34 mouse cellular contexts compared by ENCODE assay signal in the genomic region with DNA sequence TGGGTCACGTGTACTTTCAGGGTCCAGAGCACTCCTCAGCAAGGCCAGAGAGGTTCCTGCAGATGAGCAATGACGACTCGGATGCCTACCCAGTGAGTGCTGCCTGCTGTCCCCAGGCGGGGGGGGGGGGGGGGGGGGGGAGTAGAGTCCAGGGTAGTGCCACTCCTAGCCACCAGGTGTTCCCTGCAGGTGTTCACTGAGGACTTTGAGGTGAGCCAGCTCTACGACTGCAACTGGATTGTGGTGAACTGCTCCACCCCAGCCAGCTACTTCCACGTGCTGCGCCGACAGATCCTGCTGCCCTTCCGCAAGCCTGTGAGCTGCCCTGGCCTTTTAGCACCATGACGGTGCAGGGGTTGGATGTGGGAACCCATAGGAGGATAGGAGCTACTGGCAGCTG. TPM values are rescaled to one million over a fixed set of nuclear protein-coding genes. Genes with fewer than 3 reads are reported as not detected.
"Had no signal": no experiment of that assay in that cellular context is flagged by ENCODE, and none has a peak within 500 bp of the region (broad histone marks: within the 10 kb centered on the region; RNA-seq: fewer than 3 reads in every experiment).

No protein-coding gene starts in this region.

- H3K4me1 ChIP-seq: heart, embryonic 13.5 days; heart, embryonic 15.5 days; hindbrain, embryonic 13.5 days; hindbrain, embryonic 15.5 days; limb, embryonic 10.5 days; limb, embryonic 12.5 days; liver, embryonic 13.5 days had no signal

- ATAC-seq: hindbrain, postnatal 0 days had no signal

- H3K4me3 ChIP-seq: heart, adult 2 months; heart, embryonic 13.5 days; heart, embryonic 15.5 days; hindbrain, embryonic 13.5 days; hindbrain, embryonic 15.5 days; layer of hippocampus, adult 2 months; left cerebral cortex, adult 2 months; limb, embryonic 10.5 days; limb, embryonic 12.5 days; liver, embryonic 13.5 days had no signal

- H3K27me3 ChIP-seq: heart, embryonic 13.5 days; heart, embryonic 15.5 days; hindbrain, embryonic 13.5 days; hindbrain, embryonic 15.5 days; limb, embryonic 12.5 days; liver, embryonic 13.5 days had no signal

- H3K36me3 ChIP-seq: heart, embryonic 15.5 days; liver, embryonic 13.5 days had no signal

- H3K4me2 ChIP-seq: heart, embryonic 11.5 days; heart, embryonic 13.5 days; heart, embryonic 15.5 days; hindbrain, embryonic 13.5 days; hindbrain, embryonic 15.5 days; limb, embryonic 12.5 days; liver, embryonic 11.5 days; liver, embryonic 13.5 days had no signal

- H3K9ac ChIP-seq: heart, embryonic 13.5 days; heart, embryonic 15.5 days; hindbrain, embryonic 13.5 days; hindbrain, embryonic 15.5 days; limb, embryonic 12.5 days; liver, embryonic 13.5 days had no signal

- DNase-seq: gastrocnemius, postnatal 14 days; gastrocnemius, postnatal 36 days; heart, adult 2 months; heart, postnatal 14 days; heart, postnatal 36 days; kidney, adult 18-20 months; kidney, adult 8-10 months; kidney, postnatal 10 days; kidney, postnatal 25 days; kidney, postnatal 4 days; liver; liver, embryonic 13.5 days had no signal

- H3K9me3 ChIP-seq: heart, embryonic 13.5 days; heart, embryonic 15.5 days; hindbrain, embryonic 13.5 days; hindbrain, embryonic 15.5 days; limb, embryonic 10.5 days; limb, embryonic 12.5 days; liver, embryonic 13.5 days had no signal

- H3K27ac ChIP-seq: heart, adult 2 months; heart, embryonic 13.5 days; heart, embryonic 15.5 days; hindbrain, embryonic 13.5 days; hindbrain, embryonic 15.5 days; hindbrain, postnatal 0 days; layer of hippocampus, adult 2 months; left cerebral cortex, adult 2 months; limb, embryonic 10.5 days; limb, embryonic 12.5 days; liver, embryonic 13.5 days had no signal

RNA-seq across cellular contexts. Expression of a gene that starts 22.9 kb away (rescaled TPM):
- total RNA-seq: hematopoietic stem cell, adult 5-6 weeks had no signal

RNA-seq across cellular contexts. Expression of a gene that starts 43.5 kb away (rescaled TPM):
- total RNA-seq: gastrocnemius, adult 18-20 months; gastrocnemius, adult 8-10 months; gastrocnemius, postnatal 14 days; gastrocnemius, postnatal 36 days; heart, adult 2 months; heart, postnatal 14 days; heart, postnatal 36 days; hematopoietic stem cell, adult 5-6 weeks; hindbrain, postnatal 0 days; layer of hippocampus, postnatal 25 days; left cerebral cortex, adult 2 months; left cerebral cortex, postnatal 14 days; left cerebral cortex, postnatal 36 days had no signal
- polyA plus RNA-seq: heart, embryonic 11.5 days; heart, embryonic 13.5 days; heart, embryonic 15.5 days; heart, postnatal 0 days; intestine, embryonic 14.5 days; kidney, embryonic 14.5 days; kidney, embryonic 16.5 days; limb, embryonic 10.5 days; limb, embryonic 12.5 days; limb, embryonic 14.5 days; liver, embryonic 11.5 days; liver, embryonic 13.5 days had no signal
